Mouse (Mus musculus): ENCODE results near the gene Fbxw8. TPM values are rescaled to one million over a fixed set of nuclear protein-coding genes. Genes with fewer than 3 reads are reported as not detected.

Fbxw8 gene
- polyA plus RNA-seq, 1 experiment from 2014 or later: 18.4 TPM

DNA sequence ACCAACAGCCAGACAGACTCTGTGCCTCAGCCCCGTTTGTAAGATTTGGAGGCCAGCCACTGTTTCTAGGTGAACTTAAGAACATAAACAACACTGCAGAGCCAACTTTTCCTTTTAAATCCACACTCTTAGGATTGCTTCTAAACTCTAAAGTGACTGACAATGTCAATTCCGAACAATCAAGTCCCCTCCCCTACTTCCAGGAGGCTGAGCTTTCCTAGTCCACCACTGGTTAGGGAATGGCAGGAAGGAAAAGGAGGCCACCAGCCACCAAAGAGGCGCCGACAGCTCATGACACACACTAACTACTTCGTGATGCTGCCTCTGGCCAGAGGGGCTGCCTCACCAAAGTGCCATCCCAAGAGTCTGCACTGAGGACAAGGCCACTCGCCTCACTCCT is 10.5 kb downstream of the Fbxw8 start:
- no peak overlapping the region for H3K27ac ChIP-seq (ENCODE audit: low read length)
- peaks cover 11% of the 10 kb centered on the region for H3K36me3 ChIP-seq (ENCODE audit: control insufficient read depth, insufficient read depth, low read length)
- H3K9me3 ChIP-seq (replicated peaks; ENCODE audit: control insufficient read depth, low read length, poor library complexity, severe bottlenecking): no peaks in the 10 kb centered on the region
- peaks cover 25% of the 10 kb centered on the region for H3K4me1 ChIP-seq (ENCODE audit: control insufficient read depth, insufficient read depth, low read length)
- no peak overlapping the region for H3K4me3 ChIP-seq (ENCODE audit: low read depth, low read length)
- H3K4me2 ChIP-seq (ENCODE audit: low read length): no peak overlapping the region
- 85% methylated on average over 6 of the region's 6 CpGs for WGBS
- H3K27me3 ChIP-seq (ENCODE audit: control insufficient read depth, insufficient read depth, low read depth, low read length): no peaks in the 10 kb centered on the region
- H3K9ac ChIP-seq (ENCODE audit: low read depth, low read length): no peak overlapping the region
- ATAC-seq: no peak

DNA sequence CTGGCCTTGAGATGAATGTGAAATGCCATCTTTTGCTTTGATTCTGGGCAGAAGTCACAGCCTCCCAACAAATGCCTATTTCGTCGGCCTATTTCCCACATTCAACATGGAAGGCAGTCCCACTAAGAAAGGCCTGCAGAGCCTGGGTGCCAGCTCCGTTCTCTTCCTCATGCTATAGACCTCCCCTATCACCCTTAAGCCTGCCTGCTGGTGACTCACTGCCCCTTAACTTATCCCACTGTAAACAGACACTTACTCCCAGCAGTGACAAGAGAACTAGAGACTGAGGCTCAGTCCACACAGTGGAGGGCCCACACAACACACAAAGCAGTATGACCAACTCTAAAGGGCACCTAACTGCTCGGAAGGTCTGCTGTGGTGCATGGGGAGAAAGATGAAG is 10.9 kb downstream of the Fbxw8 start:
- Histone ChIP-seq H3K36me3 (ENCODE audit: control insufficient read depth, insufficient read depth, low read length) (peaks cover 11% of the 10 kb centered on the region), H3K27me3 (ENCODE audit: control insufficient read depth, insufficient read depth, low read depth, low read length) (no peaks in the 10 kb centered on the region), H3K4me1 (ENCODE audit: control insufficient read depth, insufficient read depth, low read length) (peaks cover 25% of the 10 kb centered on the region), H3K4me3 (ENCODE audit: low read depth, low read length) (no peak overlapping the region), H3K9me3 (replicated peaks; ENCODE audit: control insufficient read depth, low read length, poor library complexity, severe bottlenecking) (no peaks in the 10 kb centered on the region), H3K4me2 (ENCODE audit: low read length) (no peak overlapping the region), H3K9ac (ENCODE audit: low read depth, low read length) (no peak overlapping the region), H3K27ac (ENCODE audit: low read length) (no peak overlapping the region)
- ATAC-seq: no peak
- 82% methylated on average over 4 of the region's 4 CpGs for WGBS

- WGBS: 76% methylated on average over 12 of the region's 12 CpGs
- H3K4me3 ChIP-seq (ENCODE audit: low read depth, low read length): no peak overlapping the region
- no peaks in the 10 kb centered on the region for H3K9me3 ChIP-seq (replicated peaks; ENCODE audit: control insufficient read depth, low read length, poor library complexity, severe bottlenecking)
- peaks cover 11% of the 10 kb centered on the region for H3K36me3 ChIP-seq (ENCODE audit: control insufficient read depth, insufficient read depth, low read length)
- no peak for ATAC-seq
- peaks cover 25% of the 10 kb centered on the region for H3K4me1 ChIP-seq (ENCODE audit: control insufficient read depth, insufficient read depth, low read length)
- H3K4me2 ChIP-seq (ENCODE audit: low read length): no peak overlapping the region
- H3K27ac ChIP-seq (ENCODE audit: low read length): no peak overlapping the region
- no peaks in the 10 kb centered on the region for H3K27me3 ChIP-seq (ENCODE audit: control insufficient read depth, insufficient read depth, low read depth, low read length)
- no peak overlapping the region for H3K9ac ChIP-seq (ENCODE audit: low read depth, low read length)
These were observed 11.8 kb downstream of the Fbxw8 start for GRCm38 (mm10) chr5:118143211-118144026.

DNA sequence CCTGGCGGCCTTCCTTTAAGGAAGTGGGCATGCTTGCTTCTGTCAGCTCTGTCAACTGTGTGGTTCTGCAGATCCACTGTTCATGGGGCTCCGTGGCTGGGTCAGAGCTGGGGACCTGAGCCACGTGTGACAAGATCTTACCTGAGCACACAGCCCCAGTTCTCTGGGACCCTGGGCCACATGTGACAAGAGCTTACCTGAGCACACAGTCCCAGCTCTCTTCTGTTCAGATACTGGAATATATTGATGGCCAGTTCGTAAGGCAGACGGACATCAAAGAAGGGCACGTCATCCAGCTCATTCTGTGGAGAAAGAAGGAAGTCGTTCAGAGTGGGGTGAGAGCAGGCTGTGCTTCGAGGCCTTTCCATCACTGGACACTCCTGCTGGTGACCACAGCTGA is 12.8 kb downstream of the Fbxw8 start:
- Histone ChIP-seq H3K9ac (ENCODE audit: low read depth, low read length) (no peak overlapping the region), H3K4me3 (ENCODE audit: low read depth, low read length) (no peak overlapping the region), H3K27ac (ENCODE audit: low read length) (no peak overlapping the region), H3K27me3 (ENCODE audit: control insufficient read depth, insufficient read depth, low read depth, low read length) (no peaks in the 10 kb centered on the region), H3K9me3 (replicated peaks; ENCODE audit: control insufficient read depth, low read length, poor library complexity, severe bottlenecking) (no peaks in the 10 kb centered on the region), H3K4me1 (ENCODE audit: control insufficient read depth, insufficient read depth, low read length) (peaks cover 25% of the 10 kb centered on the region), H3K36me3 (ENCODE audit: control insufficient read depth, insufficient read depth, low read length) (peaks cover 11% of the 10 kb centered on the region), H3K4me2 (ENCODE audit: low read length) (no peak overlapping the region)
- ATAC-seq: no peak
- WGBS: 90% methylated on average over 8 of the region's 8 CpGs

DNA sequence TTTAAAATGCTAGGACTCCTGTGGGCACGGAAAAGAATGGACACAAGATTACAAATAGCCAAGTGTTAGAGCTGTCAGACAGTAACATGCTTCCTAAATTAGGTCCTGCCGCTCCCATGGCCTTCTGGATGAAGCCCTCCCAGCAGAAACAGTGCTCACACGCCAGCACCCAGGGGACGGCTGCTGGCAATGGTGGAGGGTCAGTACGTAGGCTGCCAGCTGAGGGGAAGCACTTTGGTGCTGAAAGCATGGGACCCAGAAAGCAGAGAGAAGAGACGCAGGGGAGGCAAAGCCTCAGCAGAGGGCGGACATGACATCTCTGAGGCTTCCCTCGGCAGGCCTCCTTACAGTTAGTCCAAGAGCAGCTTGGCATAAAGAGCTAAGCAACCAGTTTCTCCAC is 15.6 kb downstream of the Fbxw8 start:
- ATAC-seq: no peak
- Histone ChIP-seq H3K9ac (ENCODE audit: low read depth, low read length) (no peak overlapping the region), H3K36me3 (ENCODE audit: control insufficient read depth, insufficient read depth, low read length) (peaks cover 11% of the 10 kb centered on the region), H3K4me3 (ENCODE audit: low read depth, low read length) (no peak overlapping the region), H3K4me1 (ENCODE audit: control insufficient read depth, insufficient read depth, low read length) (no peaks in the 10 kb centered on the region), H3K27me3 (ENCODE audit: control insufficient read depth, insufficient read depth, low read depth, low read length) (no peaks in the 10 kb centered on the region), H3K9me3 (replicated peaks; ENCODE audit: control insufficient read depth, low read length, poor library complexity, severe bottlenecking) (no peaks in the 10 kb centered on the region), H3K27ac (ENCODE audit: low read length) (no peak overlapping the region), H3K4me2 (ENCODE audit: low read length) (no peak overlapping the region)
- WGBS: 89% methylated on average over 8 of the region's 8 CpGs

GRCm38 (mm10) chr5:118136391-118136790 is 18.9 kb downstream of the Fbxw8 start:
- Histone ChIP-seq H3K9me3 (replicated peaks; ENCODE audit: control insufficient read depth, low read length, poor library complexity, severe bottlenecking) (no peaks in the 10 kb centered on the region), H3K27ac (ENCODE audit: low read length) (no peak overlapping the region), H3K9ac (ENCODE audit: low read depth, low read length) (no peak overlapping the region), H3K36me3 (ENCODE audit: control insufficient read depth, insufficient read depth, low read length) (peaks cover 5% of the 10 kb centered on the region; the same call in 1 of the 2 replicates), H3K27me3 (ENCODE audit: control insufficient read depth, insufficient read depth, low read depth, low read length) (no peaks in the 10 kb centered on the region), H3K4me2 (ENCODE audit: low read length) (no peak overlapping the region), H3K4me3 (ENCODE audit: low read depth, low read length) (no peak overlapping the region), H3K4me1 (ENCODE audit: control insufficient read depth, insufficient read depth, low read length) (no peaks in the 10 kb centered on the region)
- 87% methylated on average over 5 of the region's 5 CpGs for WGBS
- no peak for ATAC-seq

DNA sequence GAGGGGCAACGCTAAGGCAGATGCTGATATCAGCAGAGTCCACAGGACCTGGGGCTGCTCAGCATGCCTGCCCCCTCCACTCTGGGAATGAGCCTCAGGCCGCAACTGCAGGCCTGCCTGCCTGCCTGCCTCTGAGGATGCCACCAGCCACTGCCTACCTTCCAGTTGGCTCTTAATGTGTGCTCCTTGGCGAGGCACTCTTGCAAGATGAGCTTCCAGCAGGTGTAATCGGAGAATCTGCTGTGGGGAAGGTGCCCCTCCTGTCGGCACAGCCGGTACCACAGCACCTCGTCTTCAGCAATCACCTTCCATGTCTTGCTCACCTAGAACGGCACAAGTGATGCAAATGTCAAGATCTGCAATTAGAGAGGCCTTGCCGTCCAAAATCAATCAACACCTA is 26.6 kb downstream of the Fbxw8 start:
- no peak overlapping the region for H3K27ac ChIP-seq (ENCODE audit: low read length)
- WGBS: 89% methylated on average over 9 of the region's 9 CpGs
- no peaks in the 10 kb centered on the region for H3K9me3 ChIP-seq (replicated peaks; ENCODE audit: control insufficient read depth, low read length, poor library complexity, severe bottlenecking)
- H3K36me3 ChIP-seq (ENCODE audit: control insufficient read depth, insufficient read depth, low read length): peaks cover 15% of the 10 kb centered on the region; the same call in 1 of the 2 replicates
- ATAC-seq: no peak
- no peak overlapping the region for H3K4me2 ChIP-seq (ENCODE audit: low read length)
- no peak overlapping the region for H3K9ac ChIP-seq (ENCODE audit: low read depth, low read length)
- H3K4me1 ChIP-seq (ENCODE audit: control insufficient read depth, insufficient read depth, low read length): no peaks in the 10 kb centered on the region
- H3K27me3 ChIP-seq (ENCODE audit: control insufficient read depth, insufficient read depth, low read depth, low read length): no peaks in the 10 kb centered on the region
- no peak overlapping the region for H3K4me3 ChIP-seq (ENCODE audit: low read depth, low read length)

DNA sequence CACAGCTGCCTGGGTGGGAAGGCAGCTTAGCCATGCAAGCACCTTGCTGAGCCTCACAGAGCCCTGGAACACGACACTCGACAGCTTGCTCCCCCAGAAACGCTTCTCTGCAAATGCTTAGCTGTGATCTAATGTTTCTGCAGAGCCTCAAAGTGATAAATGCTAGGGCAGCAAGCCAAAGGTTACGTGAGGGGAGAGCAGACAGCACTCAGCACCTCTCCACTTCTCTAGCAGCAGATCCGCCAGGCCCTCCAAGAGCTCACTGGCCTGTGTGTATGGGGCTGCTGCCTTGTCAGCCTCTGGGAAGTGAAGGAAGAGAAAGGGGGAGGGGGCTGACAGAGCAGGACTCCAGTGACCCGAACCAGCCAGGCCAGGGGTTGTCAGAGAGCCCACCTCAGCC is 27.1 kb downstream of the Fbxw8 start:
- Histone ChIP-seq H3K4me2 (ENCODE audit: low read length) (no peak overlapping the region), H3K9ac (ENCODE audit: low read depth, low read length) (no peak overlapping the region), H3K4me3 (ENCODE audit: low read depth, low read length) (no peak overlapping the region), H3K27ac (ENCODE audit: low read length) (no peak overlapping the region), H3K36me3 (ENCODE audit: control insufficient read depth, insufficient read depth, low read length) (peaks cover 15% of the 10 kb centered on the region; the same call in 1 of the 2 replicates), H3K4me1 (ENCODE audit: control insufficient read depth, insufficient read depth, low read length) (no peaks in the 10 kb centered on the region), H3K27me3 (ENCODE audit: control insufficient read depth, insufficient read depth, low read depth, low read length) (no peaks in the 10 kb centered on the region), H3K9me3 (replicated peaks; ENCODE audit: control insufficient read depth, low read length, poor library complexity, severe bottlenecking) (no peaks in the 10 kb centered on the region)
- 83% methylated on average over 6 of the region's 6 CpGs for WGBS
- ATAC-seq: no peak

GRCm38 (mm10) chr5:118126671-118127070 is 28.6 kb downstream of the Fbxw8 start:
- Histone ChIP-seq H3K27me3 (ENCODE audit: control insufficient read depth, insufficient read depth, low read depth, low read length) (no peaks in the 10 kb centered on the region), H3K4me2 (ENCODE audit: low read length) (no peak overlapping the region), H3K9ac (ENCODE audit: low read depth, low read length) (no peak overlapping the region), H3K9me3 (replicated peaks; ENCODE audit: control insufficient read depth, low read length, poor library complexity, severe bottlenecking) (no peaks in the 10 kb centered on the region), H3K4me1 (ENCODE audit: control insufficient read depth, insufficient read depth, low read length) (peaks cover 2% of the 10 kb centered on the region; the same call in 1 of the 2 replicates), H3K36me3 (ENCODE audit: control insufficient read depth, insufficient read depth, low read length) (peaks cover 15% of the 10 kb centered on the region; the same call in 1 of the 2 replicates), H3K4me3 (ENCODE audit: low read depth, low read length) (no peak overlapping the region), H3K27ac (ENCODE audit: low read length) (no peak overlapping the region)
- 90% methylated on average over 4 of the region's 4 CpGs for WGBS
- no peak for ATAC-seq

Data from midbrain, embryonic 16.5 days (tissue).